Mouse (Mus musculus) megakaryocyte-erythroid progenitor cell, adult 5-6 weeks (primary cell): ENCODE data around the gene Dst. TPM values are rescaled to one million over a fixed set of nuclear protein-coding genes. Genes with fewer than 3 reads are reported as not detected.

ENCODE experiments used
- ATAC-seq: replicated peaks from 2 replicates; pipeline ENCODE4 v1.8.0; 2016; ENCODE audit warnings: mild to moderate bottlenecking, inconsistent platforms; ENCODE audit not compliant: severe bottlenecking, poor library complexity, low FRiP score, low TSS enrichment
- total RNA-seq, 2 experiments: library from RNA; stranded (forward) in 1 of 2; stranded (reverse) in 1 of 2; fragments of 200-1000, 215-1000 nt in 1 of 2; fragments of >200 nt in 1 of 2; fragmentation: Nextera tagmentation in 1 of 2; gene quantifications; 2 replicates each; pipeline ENCODE4 v1.2.3; 2014 to 2017

Dst gene
- total RNA-seq, 2 experiments from 2014 or later, result 2.1 to 4.1 TPM

- no peak for ATAC-seq
Observed at GRCm38 (mm10) chr1:34182406-34183249, 274.6 kb downstream of the Dst start.

- ATAC-seq, result no peak
Observed at GRCm38 (mm10) chr1:34183250-34183926, 275.4 kb downstream of the Dst start.

DNA sequence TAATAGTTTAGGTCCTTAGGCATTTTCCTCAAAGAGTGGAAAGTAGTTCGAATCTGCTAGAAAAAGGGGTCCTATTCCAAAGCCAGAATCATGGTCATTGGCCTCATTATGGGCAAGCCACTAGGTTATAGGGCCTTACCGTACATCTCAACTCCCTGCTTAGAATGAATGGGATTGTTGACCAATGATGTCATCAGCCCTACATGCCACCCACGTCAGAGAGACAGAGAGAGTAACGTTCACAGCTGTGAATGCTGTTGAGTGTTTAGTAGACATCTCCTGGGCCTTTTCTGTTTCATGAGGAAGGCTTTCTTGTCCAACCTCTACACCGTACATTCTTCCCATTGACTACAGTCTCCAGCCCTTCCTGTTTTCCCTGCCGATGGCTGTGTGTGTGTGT is 276.2 kb downstream of the Dst start:
- ATAC-seq, result no peak

DNA sequence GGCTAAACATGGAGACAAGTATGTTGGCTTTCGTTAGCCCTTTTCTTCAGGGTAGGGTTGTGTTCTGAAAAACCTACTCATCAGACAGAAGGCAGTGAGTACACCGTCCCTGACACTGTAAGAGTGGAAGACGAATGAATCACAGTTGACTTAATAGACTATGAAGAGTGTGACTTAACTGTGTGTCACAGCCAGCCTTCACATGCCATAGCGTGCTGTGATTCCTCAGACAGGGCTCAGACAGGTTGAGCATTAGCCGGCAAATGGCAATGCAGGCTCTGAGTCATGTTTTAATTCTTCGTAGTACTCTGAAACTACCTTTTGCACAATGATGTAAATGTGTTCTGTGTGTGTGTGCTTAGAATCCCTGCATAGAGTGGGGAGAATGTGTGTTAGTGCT is 278.0 kb downstream of the Dst start:
- no peak for ATAC-seq

DNA sequence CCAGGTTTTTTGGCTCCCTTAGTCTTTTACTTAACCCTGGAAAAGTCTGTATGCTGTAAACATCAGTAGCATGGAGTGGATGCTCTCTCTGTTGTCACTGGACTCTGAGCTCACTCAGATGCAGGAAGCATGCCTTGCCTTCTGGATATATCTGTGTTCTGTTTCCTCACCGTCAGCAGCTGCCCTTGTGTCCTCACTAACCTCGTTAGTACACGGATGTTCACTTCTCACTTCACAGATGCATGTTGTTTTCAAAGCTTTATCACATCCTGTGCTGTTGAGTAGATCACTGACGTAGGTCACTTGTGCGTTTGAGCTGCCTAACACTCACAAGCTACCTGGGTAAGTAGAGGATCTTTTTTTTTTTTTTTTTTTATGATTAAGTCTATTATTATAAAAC is 279.5 kb downstream of the Dst start:
- no peak for ATAC-seq

DNA sequence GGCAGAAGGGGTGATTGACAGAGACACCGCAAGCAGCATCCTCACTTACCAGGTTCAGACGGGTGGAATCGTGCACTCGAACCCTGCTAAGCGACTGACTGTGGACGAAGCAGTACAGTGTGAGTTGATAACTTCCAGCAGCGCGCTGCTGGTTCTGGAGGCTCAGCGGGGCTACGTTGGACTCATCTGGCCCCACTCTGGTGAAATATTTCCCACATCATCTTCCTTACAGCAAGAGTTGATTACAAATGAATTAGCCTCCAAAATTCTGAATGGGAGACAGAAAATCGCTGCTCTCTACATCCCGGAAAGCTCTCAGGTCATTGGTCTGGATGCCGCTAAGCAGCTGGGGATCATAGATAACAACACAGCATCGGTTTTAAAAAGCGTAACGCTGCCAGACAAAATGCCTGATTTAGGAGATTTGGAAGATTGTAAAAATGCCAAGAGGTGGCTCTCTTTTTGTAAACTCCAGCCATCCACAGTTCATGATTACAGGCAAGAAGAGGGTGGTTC is 280.8 kb downstream of the Dst start:
- no peak for ATAC-seq

DNA sequence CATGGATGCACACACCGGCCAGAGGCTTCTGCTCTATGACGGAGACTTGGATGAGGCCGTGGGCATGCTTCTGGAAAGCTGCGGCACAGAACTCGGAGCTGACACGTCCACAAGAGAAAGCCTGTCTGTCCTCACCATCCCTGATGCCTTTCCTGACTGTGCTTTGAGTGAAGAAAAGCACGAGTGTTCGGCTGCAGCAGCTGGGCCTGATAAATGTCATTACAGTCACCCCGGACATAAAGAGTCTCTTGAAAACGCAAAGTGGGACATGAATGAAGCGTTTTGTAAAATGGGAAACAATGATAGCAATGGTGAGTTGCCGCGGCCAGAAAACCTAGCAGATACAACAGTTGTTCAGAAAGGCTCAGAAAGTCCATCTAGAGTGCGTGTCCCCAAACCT is 281.3 kb downstream of the Dst start:
- no peak for ATAC-seq

- peak; percentile 61; the same call in 1 of the 2 replicates for ATAC-seq
Observed at GRCm38 (mm10) chr1:34189970-34190369, 281.9 kb downstream of the Dst start.

DNA sequence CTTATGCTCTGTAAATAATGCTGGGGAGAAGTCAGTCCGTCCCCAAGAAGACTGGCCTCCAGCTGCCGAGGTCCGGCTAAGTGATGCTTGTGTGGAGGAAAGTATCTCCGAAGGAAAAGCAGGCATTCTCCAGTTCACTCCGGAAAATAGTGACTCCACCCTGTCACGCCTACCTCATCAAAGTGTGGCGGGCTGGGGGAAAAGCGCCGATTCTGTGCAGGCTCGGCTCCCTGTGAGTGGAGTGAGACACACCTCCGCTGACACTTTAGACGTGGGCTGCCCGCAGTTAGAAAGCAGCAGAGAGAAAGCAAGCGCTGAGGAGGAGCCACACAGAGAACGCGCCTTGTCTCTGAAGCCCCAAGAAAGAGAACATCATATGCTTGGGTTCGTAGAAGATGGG is 284.1 kb downstream of the Dst start:
- ATAC-seq, result no peak

- no peak for ATAC-seq
Observed at GRCm38 (mm10) chr1:34200791-34201190, 292.8 kb downstream of the Dst start.

- ATAC-seq, result no peak
Observed at GRCm38 (mm10) chr1:34201483-34201882, 293.5 kb downstream of the Dst start.

DNA sequence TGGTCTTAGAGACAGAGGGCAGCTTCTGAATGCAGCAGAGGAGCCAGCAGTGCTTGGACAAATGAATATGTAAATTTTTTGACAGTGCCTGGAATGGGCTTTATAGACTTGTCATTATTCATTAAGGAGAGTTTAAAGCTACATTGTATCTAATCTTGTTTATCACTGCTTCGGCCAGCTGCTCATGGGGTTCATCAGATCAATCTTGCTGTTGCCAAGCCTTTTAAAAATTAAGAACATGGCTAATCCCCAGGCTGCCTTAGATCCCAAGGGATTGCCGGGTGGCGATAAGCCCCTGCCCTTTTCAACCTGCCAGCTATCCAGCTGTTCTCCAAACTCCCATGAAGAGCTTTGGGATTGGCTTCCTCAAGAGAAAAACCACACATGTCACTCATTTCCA is 303.7 kb downstream of the Dst start:
- ATAC-seq, result no peak

DNA sequence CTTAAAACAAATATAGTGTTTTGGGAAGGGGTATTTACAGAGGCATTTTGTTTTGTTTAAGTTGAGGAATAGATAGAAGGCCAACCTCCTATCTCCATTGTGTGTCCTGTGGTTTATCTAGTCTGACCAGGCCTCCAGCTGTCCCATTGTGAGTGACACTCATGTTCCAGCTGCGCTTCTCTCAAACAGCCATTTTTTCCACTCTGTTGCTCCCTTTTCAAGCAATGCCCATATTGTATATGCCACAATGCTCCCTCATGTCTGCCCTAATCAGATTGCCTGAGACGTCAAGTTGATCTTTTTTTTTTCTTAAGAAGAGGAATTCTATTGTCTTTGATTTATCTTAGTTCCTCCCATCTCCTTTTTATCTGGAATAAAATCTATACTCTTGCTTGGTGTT is 308.4 kb downstream of the Dst start:
- ATAC-seq, result no peak

DNA sequence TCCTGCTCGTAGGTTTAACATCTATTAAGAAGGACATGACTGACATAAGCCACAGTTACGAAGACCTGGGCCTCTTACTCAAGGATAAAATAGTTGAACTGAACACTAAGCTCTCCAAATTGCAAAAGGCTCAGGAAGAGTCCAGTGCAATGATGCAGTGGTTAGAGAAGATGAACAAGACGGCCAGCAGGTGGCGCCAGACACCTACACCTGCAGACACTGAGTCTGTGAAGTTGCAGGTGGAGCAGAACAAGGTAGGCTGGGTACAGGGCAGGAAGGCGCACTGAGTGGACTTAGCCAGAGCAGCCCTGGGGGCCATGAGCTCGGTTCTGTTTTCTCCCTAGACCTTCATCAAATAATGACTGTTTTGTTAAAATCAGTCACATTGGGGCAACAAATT is 310.3 kb downstream of the Dst start:
- peak; percentile 92 for ATAC-seq

DNA sequence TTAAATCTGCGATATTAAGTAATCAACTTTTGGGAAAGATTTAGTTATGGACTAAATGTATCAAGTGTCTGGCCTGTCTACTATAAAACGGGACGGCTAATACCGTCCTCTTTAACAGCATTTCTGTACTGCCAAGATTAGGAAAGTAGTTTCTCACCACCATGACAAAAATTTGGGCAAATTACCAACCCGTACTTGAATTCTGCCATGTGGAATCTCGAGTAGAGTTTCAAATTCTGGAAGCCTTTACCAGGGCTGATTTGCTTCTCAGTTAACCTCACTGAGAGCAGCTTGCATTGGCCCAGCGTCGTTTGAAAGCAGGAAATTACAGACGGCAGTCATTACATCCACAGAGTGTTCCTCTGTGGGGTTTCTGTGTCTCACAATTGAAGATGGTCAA is 310.8 kb downstream of the Dst start:
- no peak for ATAC-seq

GRCm38 (mm10) chr1:34220094-34220601 is 312.1 kb downstream of the Dst start:
- no peak for ATAC-seq

- ATAC-seq, result no peak
Observed at GRCm38 (mm10) chr1:34223866-34224265, 315.8 kb downstream of the Dst start.

DNA sequence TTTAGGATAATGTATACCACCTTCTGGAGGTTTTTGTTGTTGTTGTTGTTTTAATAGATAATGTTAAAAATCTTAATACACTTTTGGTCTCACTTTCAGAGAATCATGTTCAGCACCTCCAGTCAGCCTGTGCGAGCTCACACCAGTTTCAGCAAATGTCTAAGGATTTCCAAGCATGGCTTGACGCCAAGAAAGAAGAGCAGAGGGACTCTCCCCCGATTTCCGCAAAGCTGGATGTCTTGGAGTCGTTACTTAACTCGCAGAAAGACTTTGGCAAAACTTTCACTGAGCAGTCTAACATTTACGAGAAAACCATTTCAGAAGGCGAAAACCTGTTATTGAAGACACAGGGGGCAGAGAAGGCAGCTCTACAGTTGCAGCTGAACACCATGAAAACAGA is 319.7 kb downstream of the Dst start:
- no peak for ATAC-seq

DNA sequence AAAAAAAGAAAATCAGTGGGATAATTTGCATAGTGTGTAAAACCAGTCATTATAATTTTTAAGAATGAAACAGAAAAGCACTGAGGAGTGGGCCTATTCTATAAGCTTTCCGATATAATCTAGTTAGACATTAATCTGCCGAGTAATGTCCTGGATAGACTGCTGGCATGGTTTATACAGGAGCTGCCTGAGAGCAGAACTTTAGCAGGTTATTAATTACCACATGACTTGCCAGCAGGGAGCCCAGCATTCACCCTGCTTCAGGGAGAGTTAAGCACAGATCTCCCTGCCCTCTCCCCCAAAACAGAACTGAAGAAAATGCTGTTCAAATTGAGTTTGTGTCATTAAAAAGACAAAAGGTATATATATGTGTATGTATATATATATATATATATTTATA is 323.0 kb downstream of the Dst start:
- ATAC-seq, result no peak

DNA sequence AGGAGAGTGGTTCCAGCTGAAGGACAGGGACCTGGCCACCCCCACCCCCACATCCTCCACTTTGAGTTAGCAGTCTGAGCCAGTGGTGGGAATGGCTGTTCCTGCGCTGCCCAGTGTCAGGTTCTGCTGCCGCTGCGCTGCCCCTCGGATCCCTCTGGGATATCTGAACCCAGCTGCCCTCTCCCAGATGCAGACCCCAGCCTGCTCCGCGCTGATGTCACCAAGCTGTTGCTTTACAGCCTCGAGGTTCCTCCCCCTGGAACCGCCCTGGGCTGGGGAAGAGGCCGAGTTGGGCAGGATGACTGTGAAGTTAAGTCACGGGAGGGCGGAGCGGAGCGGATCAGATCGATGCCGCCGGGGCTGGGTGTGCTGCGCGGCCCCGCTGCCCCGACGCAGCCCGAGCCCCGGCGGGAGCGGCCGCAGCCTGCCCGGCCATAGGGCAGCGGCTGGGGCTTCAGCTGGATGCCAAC is 328.3 kb downstream of the Dst start:
- ATAC-seq, result peak; percentile 90
